Mouse (Mus musculus) neural tube, embryonic 13.5 days (tissue): Measurements from ENCODE around the gene E330017A01Rik. TPM values are rescaled to one million over a fixed set of nuclear protein-coding genes. Genes with fewer than 3 reads are reported as not detected.
A peak's percentile ranks its signal among the peaks of the same experiment; 100 is the strongest.
"Not testable (repeated sequence)": the region's sequence is repeated elsewhere in the genome, so short reads cannot be mapped to it uniquely, and the experiment has no call there.

Experiments used
- ATAC-seq: fragments of 200-750 bp; cut with Nextera tagmentation; 2 replicates; pipeline ENCODE4 v1.8.0; 2017; ENCODE audit warnings: low read depth, mild to moderate bottlenecking, moderate TSS enrichment, moderate library complexity
- H3K27ac ChIP-seq: fragments of 300-500 bp; sonication (generic); replicated peaks from 2 replicates; pipeline ENCODE4 v1.5.1; 2015; ENCODE audit warnings: moderate library complexity, mild to moderate bottlenecking, inconsistent platforms
- H3K27me3 ChIP-seq: fragments of 300-500 bp; sonication (generic); 2 replicates; pipeline ENCODE4 v1.6.1; 2015; ENCODE audit warnings: mild to moderate bottlenecking, inconsistent platforms
- H3K36me3 ChIP-seq: fragments of 300-500 bp; sonication (generic); 2 replicates; pipeline ENCODE4 v1.6.1; 2015; ENCODE audit warnings: mild to moderate bottlenecking, inconsistent platforms
- H3K4me1 ChIP-seq: fragments of 300-500 bp; sonication (generic); replicated peaks from 2 replicates; pipeline ENCODE4 v1.6.1; 2015; ENCODE audit warnings: inconsistent platforms
- H3K4me2 ChIP-seq: fragments of 300-500 bp; sonication (generic); 2 replicates; pipeline ENCODE4 v1.6.1; 2015; ENCODE audit warnings: inconsistent platforms, mild to moderate bottlenecking, moderate library complexity
- H3K4me3 ChIP-seq: fragments of 300-500 bp; sonication (generic); 2 replicates; pipeline ENCODE4 v1.5.1; 2015; ENCODE audit warnings: mild to moderate bottlenecking, inconsistent platforms
- H3K9ac ChIP-seq: fragments of 300-500 bp; sonication (generic); 2 replicates; pipeline ENCODE4 v1.6.1; 2015; ENCODE audit warnings: moderate library complexity, mild to moderate bottlenecking, inconsistent platforms
- H3K9me3 ChIP-seq: fragments of 300-500 bp; sonication (generic); 2 replicates; pipeline ENCODE4 v1.6.1; 2016; ENCODE audit warnings: inconsistent platforms
- WGBS: fragments of 180-500 bp; shearing (Covaris S2); methylation state at CpG from one replicate; pipeline ENCODE4 v1.1.7; 2015; 5-methylcytosine and 5-hydroxymethylcytosine counted together
- polyA plus RNA-seq: library from polyadenylated mRNA; unstranded; fragments of >200 nt; fragmentation: Nextera tagmentation; extraction: Ambion mirVana; gene quantifications from 2 replicates; pipeline ENCODE4 v1.2.1, GENCODE M21; 2015

Gene E330017A01Rik
- polyA plus RNA-seq, 1 experiment from 2014 or later, result 0.24 TPM

- 95% methylated on average over 13 of the region's 13 CpGs for WGBS
- Histone ChIP-seq H3K9ac (no peak overlapping the region), H3K4me1 (peaks cover 11% of the 10 kb centered on the region), H3K4me3 (no peak overlapping the region), H3K27me3 (no peaks in the 10 kb centered on the region), H3K9me3 (no peaks in the 10 kb centered on the region), H3K27ac (no peak overlapping the region), H3K4me2 (no peak overlapping the region), H3K36me3 (peaks cover 39% of the 10 kb centered on the region)
- ATAC-seq, result no peak
Observed at GRCm38 (mm10) chr16:58672396-58672795, 33.9 kb upstream of the E330017A01Rik start.

DNA sequence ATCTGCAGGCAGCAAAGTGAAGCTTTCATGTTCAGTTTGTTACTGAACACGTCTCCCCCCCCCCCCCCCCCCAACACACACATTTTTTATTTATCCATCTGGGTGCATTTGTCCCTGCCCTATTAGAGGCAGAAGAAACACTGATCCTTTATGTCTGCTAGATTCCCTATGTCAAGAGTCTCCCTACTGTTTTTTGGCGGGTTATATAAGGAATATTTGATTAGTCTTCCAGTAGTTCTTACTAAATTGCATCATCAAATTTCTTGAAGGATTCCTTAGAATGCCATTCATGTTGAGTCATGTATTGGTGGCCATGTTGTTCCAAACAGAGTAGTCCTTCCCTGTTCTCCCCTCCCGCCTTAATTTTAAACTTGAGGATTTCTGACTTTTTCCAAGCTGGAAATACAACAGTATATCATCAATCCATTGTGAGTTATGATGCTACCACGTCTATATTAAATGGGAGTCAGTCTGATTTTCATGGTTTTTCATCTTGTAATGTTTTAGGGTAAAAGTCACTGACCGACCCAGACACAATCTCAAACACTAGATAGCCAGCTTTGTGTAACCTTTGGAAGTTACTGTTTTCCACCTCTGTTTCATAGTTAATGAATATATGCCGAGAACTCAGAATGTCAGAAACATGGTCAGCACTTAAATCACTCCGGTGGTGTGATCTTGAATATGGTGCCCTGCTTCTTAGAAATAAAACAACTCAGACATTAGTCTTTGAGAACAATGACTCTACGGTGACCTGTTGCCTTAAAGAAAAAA is 32.9 kb upstream of the E330017A01Rik start:
- H3K27ac ChIP-seq, result no peak overlapping the region
- no peak for ATAC-seq
- H3K9ac ChIP-seq, result peak overlapping the region; percentile 77
- H3K4me3 ChIP-seq, result peak overlapping the region; percentile 77
- H3K4me2 ChIP-seq, result peak overlapping the region; percentile 69
- H3K4me1 ChIP-seq, result peaks cover 11% of the 10 kb centered on the region
- H3K27me3 ChIP-seq, result no peaks in the 10 kb centered on the region
- H3K36me3 ChIP-seq, result peaks cover 32% of the 10 kb centered on the region
- no peaks in the 10 kb centered on the region for H3K9me3 ChIP-seq
- WGBS, result 76% methylated on average over 8 of the region's 8 CpGs

- H3K36me3 ChIP-seq, result peaks cover 26% of the 10 kb centered on the region
- H3K9ac ChIP-seq, result peak overlapping the region; percentile 77
- H3K9me3 ChIP-seq, result no peaks in the 10 kb centered on the region
- peak; percentile 69; the same call in 1 of the 2 replicates for ATAC-seq
- peak overlapping the region; percentile 69 for H3K4me2 ChIP-seq
- peak overlapping the region; percentile 77 for H3K4me3 ChIP-seq
- peak overlapping the region; percentile 84 for H3K27ac ChIP-seq
- WGBS, result 0% methylated on average over 25 of the region's 25 CpGs
- peaks cover 11% of the 10 kb centered on the region for H3K4me1 ChIP-seq
- H3K27me3 ChIP-seq, result no peaks in the 10 kb centered on the region
Observed at GRCm38 (mm10) chr16:58670643-58671042, 32.1 kb upstream of the E330017A01Rik start.

DNA sequence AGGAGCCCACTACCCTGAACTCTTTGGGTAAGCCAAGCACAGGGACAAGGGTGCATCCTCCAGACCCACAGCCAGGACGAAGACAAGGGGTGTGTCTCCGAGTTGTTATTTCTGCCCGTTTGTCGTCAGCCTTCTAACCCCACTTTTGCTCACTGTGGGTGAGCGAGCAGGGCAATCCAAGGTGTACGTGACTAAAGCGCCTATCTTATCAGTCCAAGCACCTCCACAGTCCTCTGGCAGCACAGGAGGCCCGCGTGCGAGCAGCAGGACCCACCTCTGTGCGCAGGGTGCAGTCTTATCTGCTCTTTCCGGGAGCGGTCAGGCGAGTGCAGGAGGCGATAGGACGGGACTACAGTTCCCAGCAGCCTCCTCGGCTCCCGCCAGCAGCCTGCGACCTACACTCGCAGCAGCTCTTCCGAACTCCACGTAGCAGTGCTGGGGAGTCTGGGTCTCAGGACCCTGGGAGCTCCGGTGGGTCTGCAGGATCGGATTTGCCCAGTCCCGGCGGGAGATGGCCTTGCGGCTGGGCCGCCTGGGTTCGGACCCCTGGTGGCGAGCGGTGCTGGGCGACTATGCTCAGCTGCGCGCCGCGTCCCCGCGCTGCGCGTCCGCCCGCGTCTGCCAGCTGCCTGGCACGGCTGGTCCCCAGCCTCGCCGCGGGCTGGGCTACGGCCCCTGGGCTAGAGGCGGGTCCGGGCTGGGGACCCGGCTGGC is 31.5 kb upstream of the E330017A01Rik start, which contains the start of gene Cpox:
Gene Cpox, plus strand, starts transcription at position 376 of the 714 bp plus-strand sequence.
- Histone ChIP-seq H3K36me3 (peaks cover 22% of the 10 kb centered on the region), H3K27ac (peak within 1 kb of the TSS; percentile 84), H3K4me3 (peak within 1 kb of the TSS; percentile 77), H3K9ac (peak within 1 kb of the TSS; percentile 77), H3K9me3 (no peaks in the 10 kb centered on the region), H3K4me1 (peaks cover 11% of the 10 kb centered on the region), H3K4me2 (peak within 1 kb of the TSS; percentile 69), H3K27me3 (no peaks in the 10 kb centered on the region)
- under 1% methylated on average over 51 of the region's 51 CpGs for WGBS
- peak; percentile 99 for ATAC-seq

GRCm38 (mm10) chr16:58669264-58669663 is 30.7 kb upstream of the E330017A01Rik start:
- peak overlapping the region; percentile 77 for H3K4me3 ChIP-seq
- no peak for ATAC-seq
- 69% methylated on average over 5 of the region's 5 CpGs for WGBS
- no peak overlapping the region for H3K27ac ChIP-seq
- no peaks in the 10 kb centered on the region for H3K27me3 ChIP-seq
- no peaks in the 10 kb centered on the region for H3K9me3 ChIP-seq
- peaks cover 14% of the 10 kb centered on the region for H3K36me3 ChIP-seq
- H3K9ac ChIP-seq, result no peak overlapping the region
- H3K4me2 ChIP-seq, result peak overlapping the region; percentile 69
- H3K4me1 ChIP-seq, result peaks cover 11% of the 10 kb centered on the region

DNA sequence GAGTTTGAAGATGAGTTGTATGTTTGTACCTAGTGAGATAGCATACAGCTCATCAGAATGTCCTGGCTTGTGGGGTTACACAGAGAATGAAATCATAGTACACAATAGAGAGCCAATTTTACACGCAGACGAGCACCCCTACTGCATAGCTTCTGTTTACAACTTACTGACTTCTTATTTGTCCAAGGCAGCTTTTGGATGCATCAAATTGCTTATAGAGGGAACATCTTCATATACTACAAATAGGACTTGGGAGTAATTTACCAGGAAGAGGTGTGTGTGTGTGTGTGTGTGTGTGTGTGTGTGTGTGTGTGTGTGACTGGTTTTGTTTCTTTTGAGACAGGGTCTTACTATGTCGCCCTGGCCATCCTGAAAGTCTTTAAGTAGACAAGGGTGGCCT is 30.0 kb upstream of the E330017A01Rik start:
- ATAC-seq, result no peak
- H3K27ac ChIP-seq, result no peak overlapping the region

DNA sequence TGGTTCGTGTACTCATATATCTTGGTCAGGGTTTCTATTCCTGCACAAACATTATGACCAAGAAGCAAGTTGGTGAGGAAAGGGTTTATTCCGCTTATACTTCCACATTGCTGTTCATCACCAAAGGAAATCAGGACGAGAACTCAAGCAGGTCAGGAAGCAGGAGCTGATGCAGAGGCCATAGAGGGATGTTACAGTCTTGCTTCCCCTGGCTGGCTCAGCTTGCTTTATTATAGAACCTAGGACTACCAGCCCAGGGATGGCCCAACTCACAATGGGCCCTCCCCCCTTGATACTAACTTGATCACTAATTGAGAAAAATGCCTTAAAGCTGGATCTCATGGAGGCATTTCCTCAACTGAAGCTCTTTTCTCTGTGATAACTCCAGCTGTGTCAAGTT is 28.1 kb upstream of the E330017A01Rik start:
- H3K27me3 ChIP-seq, H3K4me2 ChIP-seq, H3K9me3 ChIP-seq, H3K4me3 ChIP-seq, H3K36me3 ChIP-seq, H3K27ac ChIP-seq, ATAC-seq, H3K4me1 ChIP-seq, H3K9ac ChIP-seq: not testable (repeated sequence)
- 82% methylated on average over 3 of the region's 3 CpGs for WGBS

More for the DNA sequence above, 30.0 kb upstream of the E330017A01Rik start:
- WGBS, result 92% methylated on average over 3 of the region's 3 CpGs
- H3K4me2 ChIP-seq, result no peak overlapping the region
- no peaks in the 10 kb centered on the region for H3K9me3 ChIP-seq
- no peak overlapping the region for H3K9ac ChIP-seq
- H3K4me3 ChIP-seq, result no peak overlapping the region
- peaks cover 11% of the 10 kb centered on the region for H3K4me1 ChIP-seq
- H3K36me3 ChIP-seq, result peaks cover 7% of the 10 kb centered on the region
- no peaks in the 10 kb centered on the region for H3K27me3 ChIP-seq

DNA sequence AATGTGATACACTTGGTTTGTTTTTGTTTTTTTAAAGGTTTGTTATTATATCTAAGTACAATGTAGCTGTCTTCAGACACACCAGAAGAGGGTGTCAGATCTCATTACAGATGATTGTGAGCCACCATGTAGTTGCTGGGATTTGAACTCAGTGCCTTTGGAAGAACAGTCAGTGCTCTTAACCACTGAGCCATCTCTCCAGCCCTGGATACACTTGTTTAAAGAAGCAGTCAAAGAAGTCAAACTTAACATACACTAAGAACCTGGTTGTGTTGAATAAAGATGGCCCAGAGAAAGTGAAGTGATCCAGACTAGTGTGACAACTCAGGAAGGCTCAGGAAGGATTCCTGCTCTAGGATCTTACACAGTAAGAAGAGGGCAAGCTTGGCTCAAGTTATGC is 26.6 kb upstream of the E330017A01Rik start:
- H3K4me3 ChIP-seq, H3K4me2 ChIP-seq, H3K9ac ChIP-seq, H3K36me3 ChIP-seq, H3K9me3 ChIP-seq, ATAC-seq, H3K27ac ChIP-seq, H3K4me1 ChIP-seq, H3K27me3 ChIP-seq: not testable (repeated sequence)

DNA sequence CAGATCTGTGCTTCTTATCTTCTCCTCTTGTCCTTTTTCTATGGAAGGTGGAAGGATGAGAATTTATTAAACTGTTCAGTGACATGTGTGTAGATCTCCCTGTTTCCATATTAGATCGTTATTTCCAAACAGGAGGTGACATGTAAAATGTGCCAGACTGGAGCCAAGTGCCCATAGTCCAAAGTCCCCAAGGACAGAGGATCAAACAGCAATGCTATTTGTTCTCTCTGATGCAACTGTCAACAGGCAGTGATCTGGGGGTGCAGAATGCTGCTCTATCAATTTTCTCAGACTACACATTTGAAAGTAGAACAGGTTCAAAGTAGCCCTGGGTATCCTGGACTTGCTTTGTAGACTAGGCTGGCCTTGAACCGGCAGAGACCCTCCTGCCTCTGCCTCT is 25.3 kb upstream of the E330017A01Rik start:
- Histone ChIP-seq H3K4me3 (no peak overlapping the region), H3K9ac (no peak overlapping the region), H3K4me1 (no peaks in the 10 kb centered on the region), H3K36me3 (no peaks in the 10 kb centered on the region), H3K27ac (no peak overlapping the region), H3K27me3 (no peaks in the 10 kb centered on the region), H3K4me2 (no peak overlapping the region), H3K9me3 (no peaks in the 10 kb centered on the region)
- no peak for ATAC-seq
- 94% methylated on average over 2 of the region's 2 CpGs for WGBS

DNA sequence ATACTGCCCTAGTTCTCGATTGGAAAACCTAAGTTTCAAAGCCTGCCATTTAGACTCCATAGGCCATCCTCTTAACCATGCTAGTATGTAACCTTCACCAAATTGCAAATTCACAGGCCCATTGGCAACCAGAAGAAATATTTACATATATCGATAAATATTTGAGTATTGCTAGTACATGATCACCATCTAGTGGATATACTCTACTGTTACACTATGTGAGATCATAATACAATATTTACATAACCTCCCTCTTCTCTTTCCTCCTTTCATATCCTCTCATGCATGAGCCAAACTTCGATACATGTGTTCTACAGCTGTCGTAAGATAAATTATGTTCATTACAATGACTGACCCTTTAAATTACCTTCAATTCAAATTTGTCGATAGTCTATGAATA is 24.5 kb upstream of the E330017A01Rik start:
- no peaks in the 10 kb centered on the region for H3K4me1 ChIP-seq
- no peak overlapping the region for H3K9ac ChIP-seq
- ATAC-seq, result no peak
- 75% methylated on average over 5 of the region's 5 CpGs for WGBS
- no peak overlapping the region for H3K27ac ChIP-seq
- no peak overlapping the region for H3K4me2 ChIP-seq
- no peaks in the 10 kb centered on the region for H3K36me3 ChIP-seq
- no peak overlapping the region for H3K4me3 ChIP-seq
- H3K9me3 ChIP-seq, result no peaks in the 10 kb centered on the region
- H3K27me3 ChIP-seq, result no peaks in the 10 kb centered on the region

DNA sequence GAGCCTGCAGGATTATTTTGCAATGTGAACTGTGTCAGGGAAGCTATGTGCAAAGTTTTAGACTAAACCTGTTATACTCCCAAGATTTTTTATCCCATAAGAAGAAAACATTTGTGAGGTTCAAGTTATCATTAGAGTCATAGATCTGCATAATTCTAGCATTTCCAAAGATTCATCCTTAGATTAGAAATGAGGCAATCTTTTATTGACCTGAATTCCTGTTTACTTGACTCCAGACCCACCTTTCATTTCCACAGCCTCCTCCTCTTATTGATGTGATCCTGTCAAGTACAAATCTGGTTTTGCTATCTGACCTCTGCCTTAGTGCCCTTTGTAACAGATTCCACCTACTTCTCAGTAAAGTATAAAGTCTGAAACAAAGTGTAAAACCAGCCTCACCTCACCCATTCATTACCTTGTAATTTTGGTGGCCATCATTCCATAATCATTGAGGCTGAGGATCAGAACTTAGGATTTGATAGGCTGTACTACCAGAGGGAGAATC is 23.8 kb upstream of the E330017A01Rik start:
- ATAC-seq, result no peak
- no peak overlapping the region for H3K9ac ChIP-seq
- H3K27ac ChIP-seq, result no peak overlapping the region
- H3K4me3 ChIP-seq, result no peak overlapping the region
- H3K4me1 ChIP-seq, result no peaks in the 10 kb centered on the region
- no peaks in the 10 kb centered on the region for H3K27me3 ChIP-seq
- H3K36me3 ChIP-seq, result no peaks in the 10 kb centered on the region
- H3K9me3 ChIP-seq, result no peaks in the 10 kb centered on the region
- H3K4me2 ChIP-seq, result no peak overlapping the region

DNA sequence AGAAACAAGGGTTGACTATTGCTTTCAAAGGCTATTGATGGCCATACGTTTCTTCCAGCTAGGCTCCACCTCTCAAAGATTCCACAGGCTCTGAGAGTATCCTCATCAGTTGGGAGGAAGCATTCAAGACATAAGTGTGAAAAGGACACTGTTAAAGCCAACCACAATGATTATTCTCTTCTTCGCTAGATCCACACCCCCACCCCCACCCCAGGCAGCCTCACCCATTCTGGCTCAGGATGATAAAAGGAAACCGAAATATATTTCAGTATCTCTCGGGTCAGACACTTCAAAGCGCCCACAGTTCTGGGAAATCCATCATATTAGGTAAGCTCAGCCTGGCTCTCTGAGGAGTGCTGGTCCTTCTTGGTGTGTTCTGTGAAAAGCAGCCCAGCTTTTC is 23.3 kb upstream of the E330017A01Rik start:
- Histone ChIP-seq H3K9ac (no peak overlapping the region), H3K9me3 (no peaks in the 10 kb centered on the region), H3K27me3 (no peaks in the 10 kb centered on the region), H3K36me3 (no peaks in the 10 kb centered on the region), H3K4me2 (no peak overlapping the region), H3K4me3 (no peak overlapping the region), H3K27ac (no peak overlapping the region), H3K4me1 (no peaks in the 10 kb centered on the region)
- ATAC-seq, result no peak
- WGBS, result 82% methylated on average over 5 of the region's 5 CpGs
